Mouse (Mus musculus): ENCODE results near the gene Sdccag8.

The Sdccag8 gene

DNA sequence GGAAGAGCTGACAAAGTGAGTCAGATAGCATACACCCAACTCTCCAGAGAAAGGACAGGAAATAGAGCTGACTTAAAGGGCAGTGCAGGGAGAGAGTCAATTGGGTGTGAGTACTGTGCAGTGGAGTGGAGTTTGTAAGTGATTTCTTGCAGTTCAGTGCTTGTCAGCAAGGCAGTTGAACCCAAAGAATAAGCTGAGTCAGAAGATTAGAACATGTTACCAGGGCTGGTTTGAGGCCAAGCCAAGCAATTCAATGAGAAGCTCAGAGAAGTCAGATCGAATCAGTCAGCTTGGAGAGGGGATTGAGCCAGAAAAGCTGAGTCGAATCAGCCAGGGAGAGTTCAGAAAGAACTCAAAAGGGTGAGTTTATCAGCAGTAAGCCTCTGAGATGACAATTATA lies 247.3 kb downstream of the Sdccag8 start:
- no peak for DNase-seq (ENCODE audit: low read depth)

DNA sequence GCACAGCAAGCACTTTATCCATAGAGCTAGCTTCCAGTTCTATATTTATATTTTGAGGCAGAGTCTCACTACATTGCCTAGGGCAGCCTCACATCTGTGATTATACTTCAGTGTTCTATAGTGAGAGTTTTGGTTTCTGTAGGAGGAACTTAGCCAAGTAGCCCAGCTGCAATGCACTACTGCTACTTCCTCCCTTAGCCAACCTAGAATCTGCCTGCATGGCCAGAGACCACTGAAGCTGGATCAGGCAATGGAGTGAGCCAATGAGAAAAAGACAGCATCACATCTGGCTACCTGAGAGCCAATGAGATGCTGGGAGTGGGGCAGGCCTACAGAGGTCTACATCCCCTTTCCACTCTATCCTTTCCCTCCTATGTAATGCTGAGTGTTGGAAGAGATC lies 251.3 kb downstream of the Sdccag8 start:
- DNase-seq (ENCODE audit: low read depth): no peak

DNA sequence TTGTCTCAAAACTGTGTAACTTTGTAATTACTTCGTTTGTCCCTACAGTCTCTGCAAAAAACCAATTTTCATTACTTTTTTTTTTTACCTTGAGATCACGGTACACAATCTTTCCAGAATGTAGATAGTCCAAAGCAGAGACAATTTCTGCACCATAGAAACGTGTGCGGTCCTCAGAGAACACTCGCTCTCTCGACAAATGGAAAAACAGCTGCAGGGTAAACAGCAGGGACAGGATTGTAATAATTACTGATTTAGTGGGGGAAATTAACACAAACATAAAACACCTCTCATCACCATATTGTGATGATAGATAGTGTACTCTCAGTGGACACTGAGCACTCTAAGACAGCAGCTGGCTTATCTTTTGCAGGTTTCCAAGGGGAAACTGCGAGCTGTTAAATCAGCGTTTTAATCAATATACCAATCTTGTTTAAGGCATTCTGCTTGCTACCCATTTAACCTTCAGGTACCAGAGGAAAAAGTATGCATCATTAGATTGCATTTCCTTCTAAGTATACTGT lies 252.7 kb downstream of the Sdccag8 start:
- DNase-seq (ENCODE audit: low read depth): no peak

DNA sequence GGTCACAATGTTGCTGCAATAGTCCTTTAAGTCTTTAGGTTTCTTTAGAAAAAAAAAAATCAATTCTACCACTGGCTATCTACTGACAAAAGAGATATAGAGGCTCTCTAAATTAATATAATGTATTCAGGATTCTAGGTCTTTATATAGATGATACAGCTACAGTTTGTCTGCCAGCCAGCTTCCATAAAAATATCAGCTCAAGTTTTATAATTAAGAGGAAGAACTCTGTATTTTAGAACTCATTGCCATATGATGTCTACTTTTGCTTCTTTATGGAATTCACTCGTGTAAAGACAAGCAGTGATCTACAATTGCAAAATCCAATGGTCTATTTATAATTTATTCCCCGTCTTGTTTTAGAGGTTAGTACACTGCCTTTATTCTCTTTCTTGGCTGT lies 254.7 kb downstream of the Sdccag8 start:
- DNase-seq (ENCODE audit: low read depth): no peak

Data from c-Kit-positive CD71-negative TER-119-negative erythroid progenitor cells, embryonic 14.5 days (primary cell).